Mouse (Mus musculus) CH12.LX (cell line): ENCODE measurements around the gene Cd5. TPM values are rescaled to one million over a fixed set of nuclear protein-coding genes. Genes with fewer than 3 reads are reported as not detected.

Experiments used
- DNase-seq: peaks from one replicate; pipeline ENCODE4 v3.0.0-alpha.2; 2013; ENCODE audit errors: extremely low read depth
- H3K27ac ChIP-seq: 2 replicates; pipeline ENCODE4 v1.5.1; 2012; ENCODE audit warnings: low read depth, mild to moderate bottlenecking, control low read depth, moderate library complexity; ENCODE audit not compliant: insufficient read depth
- H3K27me3 ChIP-seq: replicated peaks from 2 replicates; pipeline ENCODE3; 2012; ENCODE audit warnings: inconsistent platforms
- H3K36me3 ChIP-seq, 2 experiments: replicated peaks in 1 of 2; 2 replicates each; pipeline versions ENCODE3 to v1.6.1; 2012; ENCODE audit warnings: inconsistent platforms in 1 of 2, low read length in 1 of 2, mild to moderate bottlenecking in 1 of 2, mixed read lengths in 1 of 2, moderate library complexity in 1 of 2; ENCODE audit not compliant: control insufficient read depth in 1 of 2, insufficient read depth in 1 of 2
- H3K4me1 ChIP-seq, 2 experiments: 2 replicates each; pipeline ENCODE4 v1.6.1; 2012; ENCODE audit warnings: inconsistent platforms in 1 of 2, moderate library complexity in 1 of 2; ENCODE audit not compliant: insufficient read depth in 2 of 2, control insufficient read depth in 1 of 2
- H3K4me2 ChIP-seq: 2 replicates; pipeline ENCODE4 v1.6.1; 2012; ENCODE audit warnings: low read depth, mild to moderate bottlenecking, control low read depth; ENCODE audit not compliant: poor library complexity, insufficient read depth, severe bottlenecking
- H3K4me3 ChIP-seq, 3 experiments: fragments of 150-350 bp in 1 of 3; sonication (generic) in 1 of 3; replicated peaks in 1 of 3; 2 replicates each; pipeline versions ENCODE3 to v1.5.1; 2011 to 2012; ENCODE audit warnings: low read depth in 2 of 3, low read length in 2 of 3, mild to moderate bottlenecking in 2 of 3, moderate library complexity in 2 of 3, control low read depth in 1 of 3, improper control_type of control experiment in 1 of 3, inconsistent platforms in 1 of 3, mixed read lengths in 1 of 3; ENCODE audit not compliant: poor library complexity in 1 of 3
- H3K79me2 ChIP-seq: replicated peaks from 2 replicates; pipeline ENCODE4 v1.6.1; 2012; ENCODE audit warnings: mild to moderate bottlenecking, moderate library complexity; ENCODE audit not compliant: control insufficient read depth, poor library complexity, insufficient read depth, severe bottlenecking; ENCODE audit errors: extremely low read depth
- H3K9ac ChIP-seq: 2 replicates; pipeline ENCODE4 v1.6.1; 2012; ENCODE audit warnings: low read depth, mild to moderate bottlenecking, control low read depth, moderate library complexity; ENCODE audit not compliant: insufficient read depth
- H3K9me3 ChIP-seq: replicated peaks from 2 replicates; pipeline ENCODE3; 2012; ENCODE audit warnings: low read length, inconsistent platforms, mixed read lengths
- CHD1 ChIP-seq: IDR thresholded peaks from 2 replicates; pipeline ENCODE4 v1.6.1; 2012; ENCODE audit warnings: low read depth, low read length, improper control_type of control experiment, inconsistent platforms
- CTCF ChIP-seq, 2 experiments: IDR thresholded peaks in 1 of 2; conservative IDR thresholded peaks in 1 of 2; 2 replicates each; pipeline ENCODE4 v1.5.1; 2011 to 2012; ENCODE audit warnings: low read depth in 2 of 2, low read length in 2 of 2, improper control_type of control experiment in 1 of 2, inconsistent platforms in 1 of 2, mild to moderate bottlenecking in 1 of 2, moderate library complexity in 1 of 2
- E2F4 ChIP-seq: IDR thresholded peaks from 2 replicates; pipeline ENCODE4 v1.6.1; 2011; ENCODE audit warnings: low read depth, low read length, improper control_type of control experiment; ENCODE audit not compliant: insufficient replicate concordance
- ELF1 ChIP-seq: IDR thresholded peaks from 2 replicates; pipeline ENCODE4 v1.6.1; 2014; ENCODE audit warnings: low read depth, mild to moderate bottlenecking, inconsistent platforms, low read length, improper control_type of control experiment
- JUN ChIP-seq: IDR thresholded peaks from 2 replicates; pipeline ENCODE4 v1.6.1; 2011; ENCODE audit warnings: low read depth, mild to moderate bottlenecking, low read length, improper control_type of control experiment, moderate library complexity; ENCODE audit not compliant: insufficient read depth
- JUND ChIP-seq: conservative IDR thresholded peaks from 2 replicates; pipeline ENCODE4 v1.6.1; 2011; ENCODE audit warnings: low read depth, low read length, improper control_type of control experiment
- MAX ChIP-seq: IDR thresholded peaks from 2 replicates; pipeline ENCODE4 v1.6.1; 2011; ENCODE audit warnings: low read length, improper control_type of control experiment
- MAZ ChIP-seq: IDR thresholded peaks from 2 replicates; pipeline ENCODE4 v1.6.1; 2012; ENCODE audit warnings: low read depth, mild to moderate bottlenecking, inconsistent platforms, low read length, improper control_type of control experiment, moderate library complexity
- NELFE ChIP-seq: IDR thresholded peaks from 2 replicates; pipeline ENCODE4 v1.6.1; 2011; ENCODE audit warnings: low read depth, low read length, improper control_type of control experiment
- NRF1 ChIP-seq: IDR thresholded peaks from 2 replicates; pipeline ENCODE4 v1.6.1; 2014; ENCODE audit warnings: low read depth, mild to moderate bottlenecking, inconsistent platforms, low read length, improper control_type of control experiment, moderate library complexity
- PAX5 ChIP-seq: IDR thresholded peaks from 2 replicates; pipeline ENCODE4 v1.6.1; 2012; ENCODE audit warnings: low read length, inconsistent platforms, mixed read lengths
- POLR2A ChIP-seq: IDR thresholded peaks from 2 replicates; pipeline ENCODE4 v1.6.1; 2011; ENCODE audit warnings: low read depth, mild to moderate bottlenecking, improper control_type of control experiment, low read length
- POLR2AphosphoS2 ChIP-seq: IDR thresholded peaks from 2 replicates; pipeline ENCODE4 v1.6.1; 2011; ENCODE audit warnings: low read depth, low read length, improper control_type of control experiment
- TBP ChIP-seq: conservative IDR thresholded peaks from 2 replicates; pipeline ENCODE4 v1.6.1; 2011; ENCODE audit warnings: low read depth, low read length, improper control_type of control experiment
- TCF12 ChIP-seq: IDR thresholded peaks from 2 replicates; pipeline ENCODE4 v1.6.1; 2014; ENCODE audit warnings: low read depth, mild to moderate bottlenecking, inconsistent platforms, low read length, improper control_type of control experiment
- UBTF ChIP-seq: IDR thresholded peaks from 2 replicates; pipeline ENCODE4 v1.6.1; 2012; ENCODE audit warnings: low read depth, mild to moderate bottlenecking, inconsistent platforms, low read length, improper control_type of control experiment, moderate library complexity
- USF1 ChIP-seq: IDR thresholded peaks from 2 replicates; pipeline ENCODE4 v1.6.1; 2014; ENCODE audit warnings: low read depth, mild to moderate bottlenecking, inconsistent platforms, low read length, improper control_type of control experiment
- ZC3H11A ChIP-seq: IDR thresholded peaks from 2 replicates; pipeline ENCODE4 v1.6.1; 2012; ENCODE audit warnings: low read depth, mild to moderate bottlenecking, inconsistent platforms, low read length, improper control_type of control experiment
- ZKSCAN1 ChIP-seq: IDR thresholded peaks from 2 replicates; pipeline ENCODE4 v1.6.1; 2012; ENCODE audit warnings: low read depth, inconsistent platforms, low read length, improper control_type of control experiment, borderline replicate concordance
- ZMIZ1 ChIP-seq: IDR thresholded peaks from 2 replicates; pipeline ENCODE4 v1.6.1; 2012; ENCODE audit warnings: low read depth, mild to moderate bottlenecking, inconsistent platforms, low read length, improper control_type of control experiment
- ZNF384 ChIP-seq: IDR thresholded peaks from 2 replicates; pipeline ENCODE4 v1.6.1; 2012; ENCODE audit warnings: low read depth, low read length, improper control_type of control experiment, inconsistent platforms
- dilution Hi-C: fragments of 300-500 bp; cut with MboI; formaldehyde crosslinking; loops from 2 replicates; pipeline ENCODE4 v1.14.3; 2020; ENCODE audit warnings: low sequenced_read_pairs; ENCODE audit not compliant: extremely low pct_unique_long_range_greater_than_20kb, extremely low pct_ligation_motif_present
- in situ Hi-C: fragments of 300-500 bp; cut with MboI; formaldehyde crosslinking; loops from 3 replicates; pipeline ENCODE4 v1.14.3; 2019; ENCODE audit warnings: low sequenced_read_pairs, low pct_ligation_motif_present, low pct_unique_long_range_greater_than_20kb, mixed read lengths
- polyA plus RNA-seq: library from polyadenylated mRNA; unstranded; fragments of >175 nt; gene quantifications from 2 replicates; pipeline ENCODE4 v1.2.1, GENCODE M21; 2012; ENCODE audit warnings: low read depth; ENCODE audit not compliant: insufficient read length
- total RNA-seq, 2 experiments: library from RNA; depleted of rRNA; stranded (reverse); fragments of 300-350 nt in 1 of 2; fragments of >200 nt in 1 of 2; gene quantifications; 2 replicates each; pipeline ENCODE4 v1.2.3; 2012 to 2014

The Cd5 gene
- total and polyA plus RNA-seq, 3 experiments = 8.7 to 51.4 (median 17.7) TPM

DNA sequence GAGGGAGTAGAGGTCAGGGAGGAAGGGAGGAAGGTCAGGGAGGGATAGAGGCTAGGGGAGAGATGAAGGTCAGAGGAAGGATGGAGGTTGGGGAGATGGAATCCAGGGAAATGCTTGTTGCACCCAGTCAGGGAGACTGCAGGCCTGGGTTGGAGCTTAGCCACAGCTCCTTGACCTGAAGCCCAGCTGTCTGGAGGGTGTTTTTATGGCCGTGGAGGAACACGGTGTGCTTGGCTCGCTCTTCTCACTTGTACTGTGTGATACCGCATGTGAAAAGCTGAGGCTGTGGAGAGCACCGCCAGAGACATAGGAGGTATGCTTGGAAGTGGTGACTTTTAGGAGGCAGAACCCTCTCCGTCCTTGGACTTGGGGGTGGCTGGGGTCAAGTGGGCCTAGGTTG is 48.0 kb upstream of the Cd5 start:
- TF ChIP-seq POLR2A (no peak), CHD1 (no peak), POLR2AphosphoS2 (no peak)
- no peaks in the 10 kb centered on the region for H3K9me3 ChIP-seq
- H3K9ac ChIP-seq = no peak overlapping the region
- no peak overlapping the region for H3K4me3 ChIP-seq
- dilution Hi-C loops = no loop called here
- no peaks in the 10 kb centered on the region for H3K27me3 ChIP-seq
- H3K79me2 ChIP-seq = no peaks in the 10 kb centered on the region; the same call in 1 of the 2 replicates
- H3K4me2 ChIP-seq = no peak overlapping the region
- H3K36me3 ChIP-seq = peaks cover 19 to 77% of the 10 kb centered on the region in 2 experiments
- in situ Hi-C loops = no loop called here
- DNase-seq = no peak
- no peak overlapping the region for H3K27ac ChIP-seq
- peaks cover 20 to 92% of the 10 kb centered on the region in 2 experiments for H3K4me1 ChIP-seq

DNA sequence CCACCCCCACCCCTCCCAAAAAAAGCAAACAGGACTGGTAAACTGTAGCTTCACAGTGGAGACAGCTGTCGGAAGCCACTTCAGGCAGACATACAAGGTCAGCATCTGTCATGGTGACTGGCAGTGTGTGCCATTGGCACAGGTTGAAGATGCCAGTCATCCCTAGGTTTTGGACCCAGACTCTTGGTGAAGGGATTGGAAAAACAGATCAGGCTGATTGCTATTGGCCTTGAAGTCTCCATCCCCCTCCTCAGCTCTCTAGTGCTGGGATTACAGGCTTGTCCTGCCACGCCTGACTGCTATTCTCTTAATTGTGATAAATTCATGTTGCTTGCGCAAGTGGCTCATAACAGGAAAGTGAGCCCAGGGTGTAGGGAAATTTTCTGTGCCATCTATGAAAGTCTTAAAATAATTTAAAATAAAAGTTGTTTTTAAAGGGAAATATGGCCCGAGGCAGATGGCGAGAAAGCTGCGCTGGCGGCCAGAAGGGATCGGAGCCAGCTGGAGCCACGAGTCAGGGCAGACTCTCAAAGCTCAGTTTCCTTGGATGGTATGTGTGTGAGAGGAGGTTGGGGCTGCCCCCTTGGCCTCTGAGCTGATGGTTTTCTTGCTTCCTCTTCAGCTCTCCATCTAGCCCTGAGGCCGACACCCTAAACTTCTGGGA is 46.1 kb upstream of the Cd5 start:
- H3K4me1 ChIP-seq = peaks cover 16 to 96% of the 10 kb centered on the region in 2 experiments
- no peaks in the 10 kb centered on the region for H3K27me3 ChIP-seq
- dilution Hi-C loops = no loop called here
- peaks cover 19 to 71% of the 10 kb centered on the region in 2 experiments for H3K36me3 ChIP-seq
- no peak overlapping the region for H3K4me2 ChIP-seq
- no peak for TF ChIP-seq ZMIZ1
- no peak for TF ChIP-seq JUND
- no peak for TF ChIP-seq MAX
- TF ChIP-seq CTCF (conservative IDR thresholded peaks at IDR 0.05 in 1 of 2, IDR thresholded peaks at IDR 0.05 in 1 of 2; ENCODE audit: low read depth in 2 of 2, low read length in 2 of 2) = no peak
- TF ChIP-seq ZC3H11A = no peak
- no peak for TF ChIP-seq MAZ
- no peak for TF ChIP-seq NRF1
- no peak for TF ChIP-seq ZNF384
- TF ChIP-seq USF1 = no peak
- no peak for TF ChIP-seq POLR2AphosphoS2
- no peak for TF ChIP-seq ELF1
- TF ChIP-seq TBP = no peak
- TF ChIP-seq UBTF = no peak
- TF ChIP-seq E2F4 = no peak
- TF ChIP-seq PAX5 = no peak
- TF ChIP-seq NELFE = no peak
- no peak for TF ChIP-seq JUN
- TF ChIP-seq TCF12 = no peak
- TF ChIP-seq ZKSCAN1 = no peak
- TF ChIP-seq, all 38 proteins: peak for 0
- H3K4me3 ChIP-seq = no peak overlapping the region
- H3K9me3 ChIP-seq = no peaks in the 10 kb centered on the region
- H3K9ac ChIP-seq = no peak overlapping the region
- in situ Hi-C loops = no loop called here
- H3K79me2 ChIP-seq = no peaks in the 10 kb centered on the region; the same call in 1 of the 2 replicates
- no peak for DNase-seq
- H3K27ac ChIP-seq = no peak overlapping the region
